Mouse (Mus musculus): ENCODE results near the gene Zmiz1. TPM values are rescaled to one million over a fixed set of nuclear protein-coding genes. Genes with fewer than 3 reads are reported as not detected.

Gene Zmiz1
- total and polyA plus RNA-seq, 2 experiments from 2014 or later: 38.0 to 75.6 TPM

GRCm38 (mm10) chr14:25484049-25484448 lies 25.1 kb downstream of the Zmiz1 start:
- no peak for TF ChIP-seq CTCF (IDR thresholded peaks at IDR 0.05; ENCODE audit: low read depth)
- no peak for ATAC-seq
- H3K9me3 ChIP-seq (ENCODE audit: low read length): no peaks in the 10 kb centered on the region
- 40% methylated on average over 5 of the region's 5 CpGs for WGBS
- H3K4me1 ChIP-seq (ENCODE audit: insufficient read depth): peaks cover 26% of the 10 kb centered on the region
- H3K4me2 ChIP-seq (ENCODE audit: low read depth): no peak overlapping the region
- DNase-seq: no peak
- H3K27ac ChIP-seq (ENCODE audit: low read depth, low read length): no peak overlapping the region
- no peaks in the 10 kb centered on the region for H3K36me3 ChIP-seq (ENCODE audit: insufficient read depth)
- no peak overlapping the region for H3K9ac ChIP-seq
- H3K4me3 ChIP-seq (ENCODE audit: low read depth, low read length): no peak overlapping the region
- H3K27me3 ChIP-seq (ENCODE audit: insufficient read depth, low read length): no peaks in the 10 kb centered on the region

- Histone ChIP-seq H3K4me3 (ENCODE audit: low read depth, low read length) (no peak overlapping the region), H3K4me2 (ENCODE audit: low read depth) (no peak overlapping the region), H3K27me3 (ENCODE audit: insufficient read depth, low read length) (no peaks in the 10 kb centered on the region), H3K36me3 (ENCODE audit: insufficient read depth) (no peaks in the 10 kb centered on the region), H3K9me3 (ENCODE audit: low read length) (no peaks in the 10 kb centered on the region), H3K27ac (ENCODE audit: low read depth, low read length) (no peak overlapping the region), H3K9ac (no peak overlapping the region), H3K4me1 (ENCODE audit: insufficient read depth) (peaks cover 16% of the 10 kb centered on the region)
- DNase-seq: no peak
- no peak for TF ChIP-seq CTCF (IDR thresholded peaks at IDR 0.05; ENCODE audit: low read depth)
- 81% methylated on average over 2 of the region's 2 CpGs for WGBS
- ATAC-seq: no peak
Observed at GRCm38 (mm10) chr14:25486220-25486619, 27.2 kb downstream of the Zmiz1 start.

- H3K27me3 ChIP-seq (ENCODE audit: insufficient read depth, low read length): no peaks in the 10 kb centered on the region
- H3K4me2 ChIP-seq (ENCODE audit: low read depth): no peak overlapping the region
- H3K27ac ChIP-seq (ENCODE audit: low read depth, low read length): no peak overlapping the region
- H3K36me3 ChIP-seq (ENCODE audit: insufficient read depth): no peaks in the 10 kb centered on the region
- DNase-seq (no peak), ATAC-seq (no peak)
- H3K9ac ChIP-seq: no peak overlapping the region
- H3K4me1 ChIP-seq (ENCODE audit: insufficient read depth): peaks cover 10% of the 10 kb centered on the region; the same call in 1 of the 2 replicates
- no peaks in the 10 kb centered on the region for H3K9me3 ChIP-seq (ENCODE audit: low read length)
- TF ChIP-seq CTCF (IDR thresholded peaks at IDR 0.05; ENCODE audit: low read depth): no peak
- no peak overlapping the region for H3K4me3 ChIP-seq (ENCODE audit: low read depth, low read length)
- WGBS: 78% methylated on average over 9 of the region's 9 CpGs
Observed at GRCm38 (mm10) chr14:25486742-25487469, 27.9 kb downstream of the Zmiz1 start.

DNA sequence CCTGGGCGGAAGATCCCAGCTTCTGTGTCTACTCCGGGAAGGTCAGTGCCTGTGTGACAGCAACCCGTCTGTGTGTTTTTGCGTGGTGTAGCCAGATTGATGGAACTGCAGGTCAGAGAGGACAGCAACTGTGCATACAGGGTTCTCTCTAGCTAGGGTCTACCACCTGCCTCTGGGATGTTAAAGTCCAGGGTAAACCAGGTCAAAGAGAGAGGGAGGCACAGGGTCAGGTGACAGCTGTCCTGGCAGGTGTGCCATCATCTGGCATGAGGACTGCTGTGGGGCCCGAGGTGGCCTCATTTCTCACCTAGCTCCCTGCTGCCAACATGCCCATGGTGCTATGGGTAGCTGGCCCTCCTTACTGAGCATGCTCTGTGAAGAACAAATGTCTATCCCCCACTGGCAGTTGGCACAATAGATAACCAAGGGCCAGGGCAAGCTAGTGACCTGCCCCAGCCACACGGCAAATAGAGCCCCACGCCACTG lies 28.5 kb downstream of the Zmiz1 start:
- ATAC-seq (no peak), DNase-seq (no peak)
- Histone ChIP-seq H3K27me3 (ENCODE audit: insufficient read depth, low read length) (no peaks in the 10 kb centered on the region), H3K27ac (ENCODE audit: low read depth, low read length) (no peak overlapping the region), H3K9me3 (ENCODE audit: low read length) (no peaks in the 10 kb centered on the region), H3K36me3 (ENCODE audit: insufficient read depth) (no peaks in the 10 kb centered on the region), H3K4me1 (ENCODE audit: insufficient read depth) (peaks cover 10% of the 10 kb centered on the region; the same call in 1 of the 2 replicates), H3K4me2 (ENCODE audit: low read depth) (no peak overlapping the region), H3K9ac (no peak overlapping the region), H3K4me3 (ENCODE audit: low read depth, low read length) (no peak overlapping the region)
- WGBS: 76% methylated on average over 7 of the region's 7 CpGs
- no peak for TF ChIP-seq CTCF (IDR thresholded peaks at IDR 0.05; ENCODE audit: low read depth)

DNA sequence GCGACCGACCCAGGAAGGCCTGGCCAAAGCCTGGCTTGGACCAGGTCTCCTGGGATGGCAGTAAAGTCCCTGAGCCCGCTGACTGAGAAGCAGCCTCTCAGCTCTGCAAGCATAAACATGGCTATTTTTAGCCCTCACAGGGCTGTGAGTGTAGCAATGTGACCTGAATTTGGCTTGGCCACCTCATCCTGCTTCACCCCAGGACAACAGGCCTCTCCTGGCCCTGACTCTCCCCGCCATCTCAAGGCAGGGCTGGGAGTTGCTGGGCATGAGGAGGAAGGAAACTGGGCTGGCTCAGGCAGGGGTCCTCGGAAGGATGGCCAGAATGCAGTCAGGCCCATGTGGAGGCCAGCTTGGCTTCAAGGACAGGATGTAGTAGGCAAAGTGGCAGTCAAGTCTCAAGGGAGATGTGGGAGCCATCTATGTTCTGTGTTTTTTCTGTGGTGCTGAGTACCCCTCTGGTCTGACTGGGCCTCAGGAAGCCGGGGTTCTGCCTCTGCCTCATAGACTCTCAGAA lies 29.2 kb downstream of the Zmiz1 start:
- Histone ChIP-seq H3K36me3 (ENCODE audit: insufficient read depth) (no peaks in the 10 kb centered on the region), H3K27ac (ENCODE audit: low read depth, low read length) (peak overlapping the region; percentile 29; the same call in 1 of the 2 replicates), H3K4me2 (ENCODE audit: low read depth) (no peak overlapping the region), H3K9ac (0 out of 2 replicates have a peak overlapping the region, but pooled peaks have one; percentile 4), H3K4me1 (ENCODE audit: insufficient read depth) (peaks cover 14% of the 10 kb centered on the region), H3K4me3 (ENCODE audit: low read depth, low read length) (no peak overlapping the region), H3K27me3 (ENCODE audit: insufficient read depth, low read length) (no peaks in the 10 kb centered on the region), H3K9me3 (ENCODE audit: low read length) (no peaks in the 10 kb centered on the region)
- 73% methylated on average over 6 of the region's 6 CpGs for WGBS
- peak; percentile 27; the same call in 1 of the 2 replicates for ATAC-seq
- DNase-seq: no peak
- TF ChIP-seq CTCF (IDR thresholded peaks at IDR 0.05; ENCODE audit: low read depth): no peak

GRCm38 (mm10) chr14:25489336-25490078 lies 30.5 kb downstream of the Zmiz1 start:
- ATAC-seq (no peak), DNase-seq (no peak)
- Histone ChIP-seq H3K4me1 (ENCODE audit: insufficient read depth) (peaks cover 20% of the 10 kb centered on the region), H3K4me2 (ENCODE audit: low read depth) (no peak overlapping the region), H3K27me3 (ENCODE audit: insufficient read depth, low read length) (no peaks in the 10 kb centered on the region), H3K9ac (no peak overlapping the region), H3K4me3 (ENCODE audit: low read depth, low read length) (no peak overlapping the region), H3K36me3 (ENCODE audit: insufficient read depth) (no peaks in the 10 kb centered on the region), H3K9me3 (ENCODE audit: low read length) (no peaks in the 10 kb centered on the region), H3K27ac (ENCODE audit: low read depth, low read length) (no peak overlapping the region)
- WGBS: 66% methylated on average over 6 of the region's 6 CpGs
- no peak for TF ChIP-seq CTCF (IDR thresholded peaks at IDR 0.05; ENCODE audit: low read depth)

- no peak overlapping the region for H3K27ac ChIP-seq (ENCODE audit: low read depth, low read length)
- no peak for ATAC-seq
- H3K36me3 ChIP-seq (ENCODE audit: insufficient read depth): no peaks in the 10 kb centered on the region
- no peak for DNase-seq
- peaks cover 21% of the 10 kb centered on the region for H3K4me1 ChIP-seq (ENCODE audit: insufficient read depth)
- 73% methylated on average over 5 of the region's 5 CpGs for WGBS
- no peak overlapping the region for H3K9ac ChIP-seq
- no peak overlapping the region for H3K4me3 ChIP-seq (ENCODE audit: low read depth, low read length)
- H3K4me2 ChIP-seq (ENCODE audit: low read depth): no peak overlapping the region
- H3K9me3 ChIP-seq (ENCODE audit: low read length): no peaks in the 10 kb centered on the region
- TF ChIP-seq CTCF (IDR thresholded peaks at IDR 0.05; ENCODE audit: low read depth): no peak
- H3K27me3 ChIP-seq (ENCODE audit: insufficient read depth, low read length): no peaks in the 10 kb centered on the region
Observed at GRCm38 (mm10) chr14:25491961-25492360, 33.0 kb downstream of the Zmiz1 start.
